Mouse (Mus musculus) layer of hippocampus, adult 9-11 months (tissue): ENCODE results near the gene Fscn3.
A peak's percentile ranks its signal among the peaks of the same experiment; 100 is the strongest.

ENCODE experiments used
- DNase-seq: peaks from one replicate; pipeline ENCODE4 v3.0.0; 2022

The Fscn3 gene

DNA sequence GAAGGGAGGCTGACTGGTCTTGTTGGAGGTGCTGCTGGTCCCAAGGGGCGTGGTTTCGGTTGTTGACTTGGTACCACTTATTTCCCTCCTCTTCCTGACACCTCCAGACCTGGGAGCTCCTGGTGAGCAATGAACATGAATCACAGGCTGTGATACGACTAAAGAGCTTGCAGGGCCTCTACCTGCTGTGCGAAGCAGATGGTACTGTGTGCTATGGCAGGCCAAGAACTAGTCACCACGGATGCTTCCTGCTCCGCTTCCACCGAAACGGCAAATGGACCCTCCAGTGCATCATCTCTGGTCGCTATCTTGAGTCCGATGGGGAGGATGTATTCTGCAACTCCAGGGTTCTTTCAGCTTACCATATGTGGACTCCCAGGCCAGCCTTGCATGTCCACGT lies 2.3 kb downstream of the Fscn3 start:
- DNase-seq = no peak

- DNase-seq = no peak
Measured at GRCm38 (mm10) chr6:28430795-28431537, 3.4 kb downstream of the Fscn3 start.

DNA sequence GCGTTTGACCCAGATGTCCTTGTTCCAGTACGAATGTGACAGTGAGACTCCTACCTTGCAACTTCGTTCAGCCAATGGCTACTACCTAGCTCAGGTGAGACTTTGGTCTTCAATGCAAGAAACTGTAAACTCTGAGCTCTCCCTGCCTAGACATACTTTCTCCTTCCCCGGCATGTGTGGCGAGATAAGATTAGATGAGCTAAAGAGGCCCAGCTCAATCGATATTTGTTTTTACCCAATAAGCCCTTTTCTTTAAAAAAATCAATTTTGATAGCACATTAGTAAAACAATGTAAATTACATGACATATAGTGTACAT lies 3.9 kb downstream of the Fscn3 start:
- DNase-seq = no peak

GRCm38 (mm10) chr6:28447937-28448336 lies 20.3 kb downstream of the Fscn3 start:
- no peak for DNase-seq

GRCm38 (mm10) chr6:28449253-28449652 lies 21.7 kb downstream of the Fscn3 start, which contains the start of gene Pax4:
Gene Pax4 (minus strand): TSS chr6:28449353.
- no peak for DNase-seq

DNA sequence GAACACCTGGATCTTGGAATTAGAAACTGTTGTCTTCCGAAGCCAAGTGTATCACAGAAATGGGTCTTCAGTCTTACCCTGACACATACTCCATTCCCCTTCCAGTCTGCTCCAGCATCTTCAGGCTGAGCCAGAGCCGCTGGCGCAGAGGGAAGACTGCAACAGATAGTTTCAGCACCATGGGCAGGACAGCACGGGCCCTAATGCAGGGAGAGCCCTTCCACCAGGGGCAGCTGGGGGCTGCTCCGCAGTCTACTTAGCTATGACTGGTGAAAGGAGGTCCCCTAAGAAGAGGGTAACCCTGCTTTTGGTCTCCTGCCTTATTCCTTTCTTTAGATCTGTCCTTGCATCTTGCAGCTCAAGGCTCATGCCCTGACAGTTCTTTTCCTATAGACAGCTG lies 22.9 kb downstream of the Fscn3 start:
- DNase-seq = no peak

GRCm38 (mm10) chr6:28450977-28451376 lies 23.4 kb downstream of the Fscn3 start:
- no peak for DNase-seq

DNA sequence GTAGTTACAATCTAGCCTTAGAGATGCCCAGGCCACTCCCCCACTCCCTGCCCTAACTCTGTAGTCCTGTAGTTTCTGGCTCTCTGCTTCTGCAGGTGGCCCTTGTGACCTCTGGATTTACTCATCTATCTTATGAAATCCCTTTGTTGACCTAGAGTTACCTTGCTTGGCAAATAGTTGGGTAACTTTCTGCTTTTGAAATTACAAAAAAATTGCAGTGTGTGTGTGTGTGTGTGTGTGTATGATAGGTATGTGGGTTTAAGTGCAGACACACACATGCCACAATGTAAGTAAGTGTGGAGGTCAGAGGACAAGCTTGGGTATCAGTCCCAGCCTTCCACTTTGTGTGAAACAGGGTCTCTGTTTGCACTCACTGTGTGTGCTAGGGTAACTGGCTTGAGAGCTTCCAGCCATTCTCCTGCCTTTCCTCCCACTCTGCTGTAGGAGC lies 31.7 kb downstream of the Fscn3 start:
- no peak for DNase-seq

GRCm38 (mm10) chr6:28460534-28460933 lies 32.9 kb downstream of the Fscn3 start:
- peak; percentile 30 for DNase-seq

GRCm38 (mm10) chr6:28464630-28465029 lies 37.0 kb downstream of the Fscn3 start:
- no peak for DNase-seq

- DNase-seq = no peak
Measured at GRCm38 (mm10) chr6:28470017-28470602, 42.5 kb downstream of the Fscn3 start.

DNA sequence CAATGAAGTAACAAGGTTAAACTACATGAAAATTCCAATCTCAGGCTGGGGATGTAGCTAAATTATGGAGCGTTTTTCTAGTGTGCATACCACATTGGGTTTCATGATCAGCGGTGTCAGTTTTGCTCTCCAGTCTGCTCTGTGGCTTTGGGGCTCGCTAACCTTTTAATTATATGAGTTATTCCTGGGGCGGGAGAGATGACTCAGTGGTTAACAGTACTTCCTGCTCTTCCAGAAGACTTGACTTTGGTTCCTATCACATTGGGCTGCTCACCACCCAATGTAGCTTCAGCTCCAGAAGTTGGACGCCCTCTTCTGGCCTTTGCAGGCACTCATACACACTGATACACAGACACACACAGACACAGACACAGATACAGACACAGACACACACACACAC lies 43.0 kb downstream of the Fscn3 start:
- DNase-seq = no peak

DNA sequence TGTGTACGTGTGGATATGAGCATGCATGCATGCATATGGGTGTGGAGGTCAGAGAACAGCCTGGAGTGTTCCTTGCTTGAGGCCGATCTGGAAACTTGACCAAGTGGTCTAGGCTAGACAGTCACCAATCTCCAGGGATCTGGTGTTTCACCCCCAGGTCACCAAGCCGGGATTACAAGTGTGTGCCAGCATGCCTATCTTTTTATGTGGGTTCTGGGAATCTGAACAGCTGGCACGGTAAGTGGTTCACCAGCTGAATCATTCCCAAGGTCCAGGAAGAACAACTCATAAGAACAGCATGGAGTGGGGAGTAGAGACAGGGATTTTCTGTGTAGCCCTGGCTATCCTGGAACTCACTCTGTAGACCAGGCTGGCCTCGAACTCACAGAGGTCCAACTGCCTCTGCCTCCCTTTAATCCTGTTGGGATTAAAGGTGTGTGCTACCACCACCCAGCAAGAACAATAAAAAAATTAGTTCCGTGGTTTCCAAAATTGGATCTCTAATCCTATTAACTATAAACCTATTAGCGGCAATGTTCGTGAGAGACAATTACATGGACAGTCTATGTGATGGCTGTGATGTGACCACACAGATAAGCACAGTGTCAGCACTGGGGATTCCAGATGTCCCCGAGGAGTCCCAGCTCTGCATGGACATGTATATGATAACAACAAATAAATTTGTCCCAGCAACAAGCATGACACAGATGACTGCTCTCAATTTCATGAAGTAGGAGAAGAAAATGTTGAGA lies 43.9 kb downstream of the Fscn3 start:
- DNase-seq = no peak

DNA sequence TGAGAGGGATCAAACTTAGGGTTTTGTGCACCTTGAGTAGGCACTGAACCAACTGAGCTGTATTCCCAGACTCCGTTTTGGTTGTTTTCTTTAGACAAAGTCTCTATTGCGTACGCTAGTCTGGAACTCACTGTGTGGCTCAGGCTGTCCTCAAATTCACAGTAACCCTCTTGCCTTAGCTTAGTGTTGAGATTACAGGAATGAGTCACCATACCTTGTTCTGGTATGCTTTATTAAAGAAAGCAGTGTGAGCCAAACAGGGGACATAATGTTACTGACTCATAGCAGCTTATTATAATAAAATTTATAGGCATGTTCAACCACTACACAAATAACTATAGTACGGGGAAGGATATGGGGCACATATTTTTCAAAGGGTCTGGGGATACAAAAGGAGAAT lies 46.6 kb downstream of the Fscn3 start:
- no peak for DNase-seq

- no peak for DNase-seq
Measured at GRCm38 (mm10) chr6:28474839-28475238, 47.2 kb downstream of the Fscn3 start, which contains the start of gene Snd1. Gene Snd1 (plus strand): TSS chr6:28475139.

- peak; percentile 100 for DNase-seq
Measured at GRCm38 (mm10) chr6:28479865-28480751, 52.5 kb downstream of the Fscn3 start.

- DNase-seq = no peak
Measured at GRCm38 (mm10) chr6:28480752-28481492, 53.3 kb downstream of the Fscn3 start.

GRCm38 (mm10) chr6:28482711-28483315 lies 55.2 kb downstream of the Fscn3 start:
- no peak for DNase-seq

GRCm38 (mm10) chr6:28486008-28486407 lies 58.4 kb downstream of the Fscn3 start:
- DNase-seq = no peak

- peak; percentile 57 for DNase-seq
Measured at GRCm38 (mm10) chr6:28486471-28486870, 58.9 kb downstream of the Fscn3 start.

DNA sequence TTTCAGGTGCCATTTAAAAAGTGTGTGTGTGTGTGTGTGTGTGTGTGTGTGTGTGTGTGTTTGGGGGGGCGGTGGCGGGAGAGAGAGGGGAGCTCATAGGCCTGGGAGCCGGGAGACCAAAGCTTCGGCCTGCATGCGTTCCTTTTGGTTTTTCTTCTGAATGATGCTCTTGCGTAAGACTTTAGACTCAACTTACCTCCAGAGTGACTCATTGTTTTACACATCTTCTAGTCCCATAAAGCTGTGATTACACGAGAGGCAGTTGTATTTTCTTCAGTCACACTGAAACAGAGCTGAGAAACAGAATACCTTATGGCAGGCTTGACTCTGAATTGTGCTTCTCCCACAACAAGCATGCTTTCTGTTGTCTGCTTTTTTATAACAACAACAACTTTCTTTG lies 59.3 kb downstream of the Fscn3 start:
- no peak for DNase-seq
